Mouse (Mus musculus) embryonic facial prominence, embryonic 12.5 days (tissue): ENCODE measurements around the gene Tctn1. TPM values are rescaled to one million over a fixed set of nuclear protein-coding genes. Genes with fewer than 3 reads are reported as not detected.

Experiments
- ATAC-seq: fragments of 200-750 bp; cut with Nextera tagmentation; 2 replicates; pipeline ENCODE4 v1.8.0; 2017; ENCODE audit not compliant: insufficient number of reproducible peaks, insufficient read depth, low FRiP score, low TSS enrichment
- H3K27ac ChIP-seq: fragments of 300-500 bp; sonication (generic); 2 replicates; pipeline ENCODE4 v1.5.1; 2016; ENCODE audit warnings: mild to moderate bottlenecking
- H3K27me3 ChIP-seq: fragments of 300-500 bp; sonication (generic); 2 replicates; pipeline ENCODE4 v1.6.1; 2016; ENCODE audit warnings: mild to moderate bottlenecking, moderate library complexity
- H3K36me3 ChIP-seq: fragments of 300-500 bp; sonication (generic); 2 replicates; pipeline ENCODE4 v1.6.1; 2016; ENCODE audit warnings: mild to moderate bottlenecking
- H3K4me1 ChIP-seq: fragments of 300-500 bp; sonication (generic); 2 replicates; pipeline ENCODE4 v1.6.1; 2016
- H3K4me2 ChIP-seq: fragments of 300-500 bp; sonication (generic); replicated peaks from 2 replicates; pipeline ENCODE4 v1.6.1; 2016; ENCODE audit warnings: mild to moderate bottlenecking, moderate library complexity
- H3K4me3 ChIP-seq: fragments of 300-500 bp; sonication (generic); 2 replicates; pipeline ENCODE4 v1.5.1; 2016; ENCODE audit warnings: mild to moderate bottlenecking
- H3K9ac ChIP-seq: fragments of 300-500 bp; sonication (generic); 2 replicates; pipeline ENCODE4 v1.6.1; 2016; ENCODE audit warnings: mild to moderate bottlenecking, moderate library complexity
- H3K9me3 ChIP-seq: fragments of 300-500 bp; sonication (generic); 2 replicates; pipeline ENCODE4 v1.6.1; 2016; ENCODE audit warnings: mild to moderate bottlenecking, moderate library complexity
- WGBS: fragments of 180-500 bp; shearing (Covaris S2); methylation state at CpG from one replicate; pipeline ENCODE4 v1.1.7; 2016; 5-methylcytosine and 5-hydroxymethylcytosine counted together
- polyA plus RNA-seq: library from polyadenylated mRNA; unstranded; fragments of >200 nt; fragmentation: Nextera tagmentation; extraction: Ambion mirVana; gene quantifications from 2 replicates; pipeline ENCODE4 v1.2.1, GENCODE M21; 2016

The Tctn1 gene
- polyA plus RNA-seq, 1 experiment from 2014 or later = 5.9 TPM

DNA sequence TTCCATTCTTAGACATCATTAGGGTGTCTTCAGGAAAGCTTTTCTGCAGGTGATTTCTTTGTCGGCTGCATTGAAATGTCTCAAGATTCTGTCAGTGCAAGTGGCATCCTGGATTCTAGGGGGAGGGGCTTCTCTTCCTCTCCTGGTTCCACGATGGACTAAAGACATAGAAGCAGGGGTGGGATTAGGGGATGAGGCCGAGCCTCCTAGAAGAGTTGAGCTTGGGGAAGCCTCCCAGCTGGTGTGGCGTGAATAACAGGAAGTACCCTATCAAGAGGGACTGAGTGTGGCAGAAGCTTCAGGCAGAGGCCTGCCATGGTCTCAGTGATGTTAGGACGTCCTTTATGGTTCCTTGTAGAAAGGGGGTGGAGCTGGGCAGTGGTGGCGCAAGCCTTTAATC lies 32.8 kb downstream of the Tctn1 start:
- peaks cover 8% of the 10 kb centered on the region; the same call in 1 of the 2 replicates for H3K36me3 ChIP-seq
- no peaks in the 10 kb centered on the region for H3K27me3 ChIP-seq
- peaks cover 23% of the 10 kb centered on the region; the same call in 1 of the 2 replicates for H3K4me1 ChIP-seq
- no peak for ATAC-seq
- no peak overlapping the region for H3K4me2 ChIP-seq
- H3K27ac ChIP-seq = no peak overlapping the region
- H3K4me3 ChIP-seq = no peak overlapping the region
- WGBS = 67% methylated on average over 6 of the region's 6 CpGs
- no peak overlapping the region for H3K9ac ChIP-seq
- H3K9me3 ChIP-seq = no peaks in the 10 kb centered on the region

DNA sequence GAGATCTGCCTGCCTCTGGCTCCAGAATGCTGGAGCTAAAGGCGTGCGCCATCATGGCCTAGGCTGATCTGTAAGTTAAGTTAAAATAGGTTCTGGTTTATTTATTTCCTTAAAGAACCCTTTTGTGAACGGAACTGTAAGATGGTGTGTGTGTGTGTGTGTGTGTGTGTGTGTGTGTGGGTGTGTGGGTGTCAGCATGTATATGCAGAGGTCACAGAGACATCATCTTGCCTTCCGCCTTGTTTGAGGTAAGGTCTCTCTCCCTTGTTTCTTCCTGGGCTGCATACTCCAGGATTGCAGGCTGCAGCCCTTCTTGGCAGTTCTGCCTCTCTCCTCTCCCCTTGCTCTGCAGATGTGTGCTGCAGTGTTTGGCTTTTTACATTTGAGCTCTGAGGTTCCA lies 33.4 kb downstream of the Tctn1 start:
- Histone ChIP-seq H3K4me2 (no peak overlapping the region), H3K27me3 (no peaks in the 10 kb centered on the region), H3K27ac (no peak overlapping the region), H3K36me3 (peaks cover 8% of the 10 kb centered on the region; the same call in 1 of the 2 replicates), H3K9ac (no peak overlapping the region), H3K9me3 (no peaks in the 10 kb centered on the region), H3K4me1 (peaks cover 21% of the 10 kb centered on the region; the same call in 1 of the 2 replicates), H3K4me3 (no peak overlapping the region)
- WGBS = 90% methylated on average over 4 of the region's 4 CpGs
- no peak for ATAC-seq

- 66% methylated on average over 3 of the region's 4 CpGs for whole genome bisulfite sequencing
- Histone ChIP-seq H3K36me3 (peaks cover 8% of the 10 kb centered on the region; the same call in 1 of the 2 replicates), H3K27ac (no peak overlapping the region), H3K9me3 (no peaks in the 10 kb centered on the region), H3K27me3 (no peaks in the 10 kb centered on the region), H3K4me2 (no peak overlapping the region), H3K4me1 (peaks cover 7% of the 10 kb centered on the region; the same call in 1 of the 2 replicates), H3K9ac (no peak overlapping the region), H3K4me3 (no peak overlapping the region)
- ATAC-seq = no peak
Measured at GRCm38 (mm10) chr5:122228772-122229171, 35.5 kb downstream of the Tctn1 start.

DNA sequence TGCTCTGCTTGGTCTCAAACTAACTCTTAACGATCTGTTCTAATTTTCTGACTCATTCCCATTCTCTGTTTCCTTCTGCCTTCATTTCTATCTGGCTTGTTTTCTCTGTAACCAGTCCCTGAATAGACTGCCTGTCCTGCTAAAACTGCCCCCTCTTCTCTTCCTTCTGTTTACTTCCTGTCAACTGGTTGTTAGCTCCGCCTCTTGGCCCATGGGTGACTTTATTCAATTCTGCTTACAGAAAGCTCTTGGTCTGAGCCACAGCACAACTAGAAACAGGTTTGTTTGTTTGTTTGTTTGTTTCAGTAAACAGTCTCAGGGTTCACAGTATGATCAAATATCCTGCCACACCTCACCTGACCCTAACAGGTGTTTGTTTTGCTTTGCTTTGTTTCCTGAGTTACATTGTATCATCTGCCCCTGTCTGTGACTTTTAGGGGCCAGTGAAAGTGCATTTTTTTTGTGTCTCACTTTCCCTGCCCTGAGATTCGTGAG lies 35.9 kb downstream of the Tctn1 start:
- WGBS = 85% methylated on average over 3 of the region's 3 CpGs
- no peak overlapping the region for H3K4me2 ChIP-seq
- ATAC-seq = no peak

DNA sequence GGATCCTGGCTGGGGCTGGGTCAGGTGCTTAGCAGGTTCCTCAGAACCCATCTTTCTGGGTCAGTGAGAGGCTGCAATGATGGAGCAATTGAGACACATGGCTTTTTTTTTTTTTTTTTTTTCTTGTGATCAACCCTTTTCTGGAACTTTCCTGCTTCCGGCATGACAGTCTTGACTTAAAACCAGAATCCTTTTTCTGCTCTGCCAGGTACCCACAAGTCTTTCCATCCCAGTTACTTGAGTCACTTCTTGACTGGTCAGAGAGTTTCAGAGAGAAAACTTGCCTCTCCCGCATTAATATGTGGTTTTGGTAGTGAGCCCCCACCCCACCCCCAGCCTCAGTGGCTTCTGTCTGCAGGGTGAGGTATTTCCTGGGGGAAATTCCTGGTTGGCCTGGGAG lies 40.0 kb downstream of the Tctn1 start:
- Histone ChIP-seq H3K4me2 (no peak overlapping the region), H3K4me1 (peaks cover 20% of the 10 kb centered on the region), H3K4me3 (no peak overlapping the region), H3K36me3 (peaks cover 8% of the 10 kb centered on the region; the same call in 1 of the 2 replicates), H3K9me3 (no peaks in the 10 kb centered on the region), H3K9ac (no peak overlapping the region), H3K27me3 (no peaks in the 10 kb centered on the region), H3K27ac (no peak overlapping the region)
- 88% methylated on average over 2 of the region's 2 CpGs for WGBS
- no peak for ATAC-seq

More for the DNA sequence above, 35.9 kb downstream of the Tctn1 start:
- H3K9me3 ChIP-seq = no peaks in the 10 kb centered on the region
- H3K4me1 ChIP-seq = peaks cover 7% of the 10 kb centered on the region; the same call in 1 of the 2 replicates
- H3K9ac ChIP-seq = no peak overlapping the region
- H3K36me3 ChIP-seq = peaks cover 8% of the 10 kb centered on the region; the same call in 1 of the 2 replicates
- H3K4me3 ChIP-seq = no peak overlapping the region
- H3K27me3 ChIP-seq = no peaks in the 10 kb centered on the region
- H3K27ac ChIP-seq = 0 out of 2 replicates have a peak overlapping the region, but pooled peaks have one; percentile 17

DNA sequence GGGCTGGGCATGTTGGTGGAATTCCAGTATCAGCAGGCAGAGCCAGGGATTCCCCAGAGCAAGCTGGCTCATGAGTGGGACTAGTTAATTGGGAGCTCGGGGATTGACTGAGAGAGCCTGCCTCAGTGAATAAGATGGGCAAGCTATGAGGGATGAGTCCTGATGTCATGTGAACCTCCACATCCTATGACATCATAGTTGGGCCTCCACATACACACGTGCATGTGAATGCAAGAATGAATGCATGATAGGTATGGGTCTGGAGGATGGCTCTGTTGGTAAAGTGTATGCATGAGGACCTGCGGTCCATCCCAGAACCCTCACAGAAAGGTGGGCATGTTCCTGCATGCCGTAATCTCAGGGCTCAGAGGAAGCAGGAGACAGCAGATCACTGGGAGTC lies 43.2 kb downstream of the Tctn1 start:
- no peak overlapping the region for H3K27ac ChIP-seq
- ATAC-seq = no peak

GRCm38 (mm10) chr5:122219655-122220629 lies 44.3 kb downstream of the Tctn1 start:
- no peak overlapping the region for H3K4me2 ChIP-seq
- peaks cover 19% of the 10 kb centered on the region for H3K4me1 ChIP-seq
- ATAC-seq = no peak
- no peaks in the 10 kb centered on the region for H3K36me3 ChIP-seq
- H3K9ac ChIP-seq = no peak overlapping the region
- no peak overlapping the region for H3K27ac ChIP-seq
- H3K9me3 ChIP-seq = no peaks in the 10 kb centered on the region
- no peak overlapping the region for H3K4me3 ChIP-seq
- H3K27me3 ChIP-seq = no peaks in the 10 kb centered on the region
- 55% methylated on average over 18 of the region's 18 CpGs for WGBS

More for the DNA sequence above, 43.2 kb downstream of the Tctn1 start:
- H3K4me3 ChIP-seq = no peak overlapping the region
- H3K9ac ChIP-seq = no peak overlapping the region
- H3K4me2 ChIP-seq = no peak overlapping the region
- H3K27me3 ChIP-seq = no peaks in the 10 kb centered on the region
- 88% methylated on average over 4 of the region's 4 CpGs for WGBS
- peaks cover 20% of the 10 kb centered on the region for H3K4me1 ChIP-seq
- no peaks in the 10 kb centered on the region for H3K9me3 ChIP-seq
- no peaks in the 10 kb centered on the region for H3K36me3 ChIP-seq

GRCm38 (mm10) chr5:122218928-122219327 lies 45.3 kb downstream of the Tctn1 start:
- Histone ChIP-seq H3K4me3 (no peak overlapping the region), H3K4me1 (peaks cover 16% of the 10 kb centered on the region), H3K4me2 (no peak overlapping the region), H3K36me3 (no peaks in the 10 kb centered on the region), H3K9me3 (no peaks in the 10 kb centered on the region), H3K27ac (no peak overlapping the region), H3K9ac (no peak overlapping the region), H3K27me3 (no peaks in the 10 kb centered on the region)
- 86% methylated on average over 7 of the region's 7 CpGs for WGBS
- no peak for ATAC-seq

DNA sequence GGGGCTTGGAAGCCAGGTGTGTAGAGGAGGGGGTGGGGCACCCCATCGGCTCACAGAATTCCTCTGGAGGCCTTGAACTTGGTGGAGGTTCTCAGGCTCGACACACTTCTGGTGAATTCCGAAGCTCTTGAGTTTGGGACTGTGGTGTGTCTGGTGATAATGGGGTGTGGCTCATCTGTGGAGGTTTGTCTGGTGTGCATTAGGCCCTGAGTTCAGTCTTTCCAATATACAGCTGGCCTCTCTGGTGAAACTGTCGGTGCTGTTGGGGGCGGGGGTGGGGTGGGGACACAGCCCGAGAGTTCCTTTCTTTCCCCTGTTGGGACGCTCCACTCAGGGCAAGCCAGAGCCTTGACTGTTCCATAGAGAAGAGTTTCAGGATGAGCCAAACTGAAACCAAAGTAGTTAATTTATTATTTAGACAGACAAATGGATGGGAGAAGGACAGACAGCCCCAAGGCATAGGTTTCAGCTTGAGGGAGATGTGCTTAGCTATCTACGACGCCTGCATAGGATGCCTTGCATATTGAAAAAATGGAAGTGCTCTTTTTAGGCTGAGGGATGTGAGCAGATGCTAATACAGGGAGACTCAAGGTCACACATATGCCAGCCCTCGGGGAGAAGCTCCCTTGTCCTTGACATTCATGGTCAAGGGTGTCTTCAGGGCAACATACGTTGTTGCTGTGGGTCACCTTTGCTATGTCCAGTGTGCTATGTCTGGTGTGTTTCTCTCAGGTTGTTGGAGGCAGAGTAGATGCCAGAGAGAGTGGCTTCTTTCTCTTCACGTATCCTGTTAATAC lies 46.0 kb downstream of the Tctn1 start:
- H3K9ac ChIP-seq = no peak overlapping the region
- ATAC-seq = no peak
- H3K27me3 ChIP-seq = no peaks in the 10 kb centered on the region
- 86% methylated on average over 12 of the region's 12 CpGs for WGBS
- no peak overlapping the region for H3K4me2 ChIP-seq
- no peaks in the 10 kb centered on the region for H3K9me3 ChIP-seq
- H3K36me3 ChIP-seq = no peaks in the 10 kb centered on the region
- no peak overlapping the region for H3K27ac ChIP-seq
- peaks cover 16% of the 10 kb centered on the region for H3K4me1 ChIP-seq
- no peak overlapping the region for H3K4me3 ChIP-seq

GRCm38 (mm10) chr5:122217636-122218035 lies 46.6 kb downstream of the Tctn1 start:
- Histone ChIP-seq H3K9ac (no peak overlapping the region), H3K4me1 (peaks cover 15% of the 10 kb centered on the region), H3K4me3 (no peak overlapping the region), H3K9me3 (no peaks in the 10 kb centered on the region), H3K27ac (no peak overlapping the region), H3K36me3 (no peaks in the 10 kb centered on the region), H3K4me2 (no peak overlapping the region), H3K27me3 (no peaks in the 10 kb centered on the region)
- no peak for ATAC-seq
- 84% methylated on average over 6 of the region's 6 CpGs for WGBS

DNA sequence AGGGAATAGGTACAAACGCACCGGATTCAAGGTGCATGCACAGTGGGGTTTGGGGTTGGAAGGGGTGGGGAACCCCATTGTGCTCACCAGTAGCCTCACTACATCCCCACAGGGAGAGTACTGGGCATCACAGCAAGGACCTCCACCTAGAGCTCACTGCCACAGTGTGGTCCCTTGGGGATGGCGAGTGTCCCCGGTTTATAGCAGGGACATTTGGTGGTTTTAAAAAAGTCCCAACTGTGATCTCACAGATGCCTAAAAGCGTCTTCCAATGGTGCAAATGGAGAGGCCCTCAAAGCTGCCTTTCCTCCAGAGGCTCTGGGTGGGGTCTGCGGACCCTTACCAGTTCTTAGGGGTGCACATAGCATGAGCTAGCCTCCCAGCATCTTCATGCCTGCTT lies 50.4 kb downstream of the Tctn1 start:
- no peaks in the 10 kb centered on the region for H3K27me3 ChIP-seq
- WGBS = 91% methylated on average over 6 of the region's 6 CpGs
- H3K9ac ChIP-seq = no peak overlapping the region
- peaks cover 15% of the 10 kb centered on the region for H3K4me1 ChIP-seq
- H3K4me3 ChIP-seq = no peak overlapping the region
- H3K9me3 ChIP-seq = no peaks in the 10 kb centered on the region
- no peak overlapping the region for H3K27ac ChIP-seq
- no peak overlapping the region for H3K4me2 ChIP-seq
- ATAC-seq = no peak
- no peaks in the 10 kb centered on the region for H3K36me3 ChIP-seq
